Mouse (Mus musculus) kidney, embryonic 16.5 days (tissue): ENCODE results near the gene Irs2. TPM values are rescaled to one million over a fixed set of nuclear protein-coding genes. Genes with fewer than 3 reads are reported as not detected.

Source experiments
- ATAC-seq: fragments of 200-750 bp; cut with Nextera tagmentation; 2 replicates; pipeline ENCODE4 v1.8.0; 2017; ENCODE audit warnings: moderate TSS enrichment; ENCODE audit not compliant: low FRiP score, low TSS enrichment
- H3K27ac ChIP-seq: fragments of 300-500 bp; sonication (generic); 2 replicates; pipeline ENCODE4 v1.5.1; 2014; ENCODE audit warnings: low read length
- H3K27me3 ChIP-seq: fragments of 300-500 bp; sonication (generic); 2 replicates; pipeline ENCODE4 v1.6.1; 2014; ENCODE audit warnings: low read length, control low read depth, mixed read lengths; ENCODE audit not compliant: insufficient read depth
- H3K36me3 ChIP-seq: fragments of 300-500 bp; sonication (generic); 2 replicates; pipeline ENCODE4 v1.6.1; 2014; ENCODE audit warnings: low read length, control low read depth, mixed read lengths; ENCODE audit not compliant: insufficient read depth
- H3K4me1 ChIP-seq: fragments of 300-500 bp; sonication (generic); 2 replicates; pipeline ENCODE4 v1.6.1; 2014; ENCODE audit warnings: low read length, control low read depth, mixed read lengths; ENCODE audit not compliant: insufficient read depth
- H3K4me2 ChIP-seq: fragments of 300-500 bp; sonication (generic); replicated peaks from 2 replicates; pipeline ENCODE4 v1.6.1; 2014; ENCODE audit warnings: low read depth, low read length
- H3K4me3 ChIP-seq: fragments of 300-500 bp; sonication (generic); 2 replicates; pipeline ENCODE4 v1.5.1; 2014; ENCODE audit warnings: mild to moderate bottlenecking, low read length
- H3K9ac ChIP-seq: fragments of 300-500 bp; sonication (generic); replicated peaks from 2 replicates; pipeline ENCODE4 v1.6.1; 2014; ENCODE audit warnings: low read length
- H3K9me3 ChIP-seq: fragments of 300-500 bp; sonication (generic); 2 replicates; pipeline ENCODE4 v1.6.1; 2016; ENCODE audit warnings: low read length, control low read depth
- WGBS: fragments of 180-500 bp; shearing (Covaris S2); extraction: QIAGEN DNeasy Blood & Tissue Kit; methylation state at CpG from one replicate; pipeline ENCODE4 v1.1.7; 2014; 5-methylcytosine and 5-hydroxymethylcytosine counted together
- polyA plus RNA-seq: library from polyadenylated mRNA; unstranded; fragments of >200 nt; fragmentation: Nextera tagmentation; extraction: Ambion mirVana; gene quantifications from 2 replicates; pipeline ENCODE4 v1.2.1, GENCODE M21; 2015

The Irs2 gene
- polyA plus RNA-seq, 1 experiment from 2014 or later: 4.1 TPM

- Histone ChIP-seq H3K27ac (peak overlapping the region; percentile 85), H3K9me3 (no peaks in the 10 kb centered on the region), H3K27me3 (0 out of 2 replicates have a peak, but pooled peaks cover 10% of the 10 kb centered on the region), H3K4me1 (peaks cover 29% of the 10 kb centered on the region), H3K4me3 (peak overlapping the region; percentile 18), H3K4me2 (peak overlapping the region; percentile 49), H3K36me3 (no peaks in the 10 kb centered on the region), H3K9ac (peak overlapping the region; percentile 49)
- peak; percentile 94 for ATAC-seq
- 3% methylated on average over 23 of the region's 23 CpGs for WGBS
Observed at GRCm38 (mm10) chr8:10945939-10946740, 62.1 kb downstream of the Irs2 start.

DNA sequence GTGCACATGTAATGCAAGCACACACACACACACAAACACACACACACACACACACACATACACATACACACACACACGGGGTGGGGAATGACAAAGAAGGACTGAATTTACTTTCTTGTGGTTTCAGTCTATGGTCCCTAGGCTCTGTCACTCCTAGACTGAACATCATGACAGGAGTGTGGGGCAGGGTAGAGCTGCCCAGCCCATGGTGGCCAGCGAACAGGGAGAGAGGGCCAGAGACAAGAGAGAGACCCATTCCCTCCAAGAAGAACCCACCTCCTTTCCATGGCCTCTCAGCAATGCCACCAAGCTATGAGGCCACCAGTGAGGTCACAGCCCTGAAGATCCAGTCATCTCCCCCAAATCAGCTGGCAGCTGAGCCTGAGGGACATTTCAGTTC is 62.8 kb downstream of the Irs2 start:
- no peak; the same call in 1 of the 2 replicates for ATAC-seq
- 50% methylated on average over 2 of the region's 2 CpGs for WGBS

GRCm38 (mm10) chr8:10943314-10944060 is 64.8 kb downstream of the Irs2 start:
- Histone ChIP-seq H3K4me2 (no peak overlapping the region), H3K4me3 (no peak overlapping the region), H3K27me3 (0 out of 2 replicates have a peak, but pooled peaks cover 10% of the 10 kb centered on the region), H3K4me1 (peaks cover 44% of the 10 kb centered on the region), H3K9ac (no peak overlapping the region), H3K27ac (no peak overlapping the region), H3K36me3 (no peaks in the 10 kb centered on the region), H3K9me3 (no peaks in the 10 kb centered on the region)
- ATAC-seq: no peak
- 68% methylated on average over 9 of the region's 9 CpGs for WGBS

More for the DNA sequence above, 62.8 kb downstream of the Irs2 start:
- H3K4me2 ChIP-seq: peak overlapping the region; percentile 20; the same call in 1 of the 2 replicates
- H3K27me3 ChIP-seq: 0 out of 2 replicates have a peak, but pooled peaks cover 10% of the 10 kb centered on the region
- H3K4me1 ChIP-seq: peaks cover 29% of the 10 kb centered on the region
- H3K36me3 ChIP-seq: no peaks in the 10 kb centered on the region
- H3K9me3 ChIP-seq: no peaks in the 10 kb centered on the region
- no peak overlapping the region for H3K4me3 ChIP-seq
- H3K9ac ChIP-seq: peak overlapping the region; percentile 49; the same call in 1 of the 2 replicates
- peak overlapping the region; percentile 85 for H3K27ac ChIP-seq

DNA sequence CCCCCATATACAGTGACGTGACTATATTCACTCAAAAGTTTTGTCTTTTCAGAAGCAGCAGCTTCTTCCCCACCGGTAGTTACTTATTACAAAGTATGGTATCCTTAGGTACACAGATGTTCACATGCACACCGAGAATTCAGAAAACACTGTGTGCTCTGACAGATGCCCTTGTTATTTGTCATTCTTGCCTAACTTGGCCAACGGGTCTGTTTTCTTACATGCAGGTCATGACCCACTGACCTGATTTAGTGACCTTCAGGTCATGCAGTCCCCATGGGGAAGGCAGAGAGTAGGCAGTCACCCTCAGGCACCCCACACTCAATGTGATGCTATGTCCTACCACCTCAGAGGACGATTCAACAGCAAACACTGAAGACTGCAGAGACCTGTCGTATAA is 68.4 kb downstream of the Irs2 start:
- Histone ChIP-seq H3K27ac (no peak overlapping the region), H3K9ac (no peak overlapping the region), H3K4me3 (no peak overlapping the region), H3K9me3 (no peaks in the 10 kb centered on the region), H3K36me3 (no peaks in the 10 kb centered on the region), H3K27me3 (0 out of 2 replicates have a peak, but pooled peaks cover 10% of the 10 kb centered on the region), H3K4me1 (peaks cover 40% of the 10 kb centered on the region), H3K4me2 (no peak overlapping the region)
- no peak for ATAC-seq
- WGBS: 46% methylated on average over 6 of the region's 6 CpGs

DNA sequence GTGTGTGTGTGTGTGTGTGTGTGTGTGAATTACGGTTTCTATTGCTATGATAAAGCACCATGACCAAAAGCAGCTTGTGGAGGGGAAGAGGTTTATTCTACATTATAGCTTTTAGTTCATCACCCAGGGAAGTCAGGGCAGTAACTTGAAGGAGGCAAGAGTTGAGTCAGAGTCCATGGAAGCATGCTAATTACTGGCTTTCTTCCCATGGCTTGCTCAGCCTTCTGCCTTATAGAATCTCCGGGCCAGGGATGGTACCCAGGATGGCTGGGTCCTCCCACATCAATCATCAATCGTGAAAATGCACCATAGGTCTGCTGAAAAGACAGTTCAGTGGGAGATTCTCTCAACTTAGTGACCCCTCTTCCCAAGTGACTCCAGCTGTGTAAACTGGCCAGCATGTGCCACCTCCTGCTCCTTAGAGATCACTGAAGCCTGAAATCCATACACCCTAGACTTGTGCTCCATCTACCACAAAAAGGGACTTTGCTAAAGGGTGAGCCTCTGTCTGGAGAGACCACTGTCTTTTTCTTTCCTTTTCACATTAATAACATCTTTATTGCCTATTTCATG is 69.0 kb downstream of the Irs2 start:
- Histone ChIP-seq H3K4me2 (no peak overlapping the region), H3K4me3 (no peak overlapping the region), H3K9ac (no peak overlapping the region), H3K36me3 (no peaks in the 10 kb centered on the region), H3K27me3 (0 out of 2 replicates have a peak, but pooled peaks cover 10% of the 10 kb centered on the region), H3K9me3 (no peaks in the 10 kb centered on the region), H3K27ac (no peak overlapping the region), H3K4me1 (peaks cover 42% of the 10 kb centered on the region)
- 34% methylated on average over 3 of the region's 3 CpGs for WGBS
- ATAC-seq: no peak; the same call in 1 of the 2 replicates

DNA sequence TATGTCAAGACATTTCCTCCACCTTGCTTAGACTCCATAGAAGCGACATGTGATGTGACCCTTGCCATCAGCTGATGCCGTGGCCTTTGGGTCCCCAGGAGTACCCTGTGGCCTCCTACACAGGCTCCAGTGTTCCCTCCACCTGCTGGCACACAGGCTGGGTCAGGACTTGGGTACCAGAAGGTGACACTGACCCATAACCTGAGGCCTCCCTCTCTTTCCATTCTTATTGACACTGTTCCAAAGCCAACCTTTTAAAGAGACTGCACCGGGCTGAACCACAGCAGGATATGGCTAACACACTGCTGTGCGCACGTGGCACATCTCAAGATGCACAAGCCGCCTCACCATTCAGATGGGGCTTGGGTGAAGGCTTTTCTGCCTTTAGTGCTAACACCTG is 70.0 kb downstream of the Irs2 start:
- Histone ChIP-seq H3K27me3 (0 out of 2 replicates have a peak, but pooled peaks cover 8% of the 10 kb centered on the region), H3K27ac (no peak overlapping the region), H3K9me3 (no peaks in the 10 kb centered on the region), H3K9ac (no peak overlapping the region), H3K4me2 (no peak overlapping the region), H3K4me3 (no peak overlapping the region), H3K4me1 (peaks cover 38% of the 10 kb centered on the region), H3K36me3 (no peaks in the 10 kb centered on the region)
- no peak for ATAC-seq
- WGBS: 78% methylated on average over 6 of the region's 6 CpGs

- Histone ChIP-seq H3K27ac (peak overlapping the region; percentile 77), H3K36me3 (no peaks in the 10 kb centered on the region), H3K4me3 (no peak overlapping the region), H3K4me1 (peaks cover 38% of the 10 kb centered on the region), H3K4me2 (no peak overlapping the region), H3K27me3 (no peaks in the 10 kb centered on the region), H3K9me3 (no peaks in the 10 kb centered on the region), H3K9ac (no peak overlapping the region)
- 58% methylated on average over 9 of the region's 9 CpGs for WGBS
- ATAC-seq: peak; percentile 72; the same call in 1 of the 2 replicates
Observed at GRCm38 (mm10) chr8:10936646-10937045, 71.6 kb downstream of the Irs2 start.

DNA sequence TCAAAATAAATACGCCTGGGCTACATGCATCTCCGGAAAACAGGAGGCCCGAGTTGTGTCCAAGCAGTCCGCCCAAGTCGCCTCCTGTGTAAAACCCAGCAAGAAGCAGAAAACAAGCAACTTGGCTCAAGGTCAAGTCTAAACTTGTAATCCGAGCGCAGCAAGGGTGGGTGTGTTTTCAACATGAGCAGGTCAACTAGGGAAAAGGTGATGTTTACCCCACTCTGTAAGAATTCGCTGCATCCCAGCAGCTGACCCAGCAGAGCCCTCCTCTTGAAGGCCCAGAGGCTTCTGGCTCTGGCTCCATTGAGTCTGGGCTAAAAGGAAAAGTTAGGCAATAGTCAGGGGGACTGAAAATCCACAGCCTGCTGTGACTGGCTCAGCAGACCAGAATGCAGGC is 73.0 kb downstream of the Irs2 start:
- H3K4me1 ChIP-seq: peaks cover 37% of the 10 kb centered on the region
- ATAC-seq: no peak
- H3K9ac ChIP-seq: no peak overlapping the region; the same call in 1 of the 2 replicates
- 0 out of 2 replicates have a peak, but pooled peaks cover 3% of the 10 kb centered on the region for H3K27me3 ChIP-seq
- H3K4me3 ChIP-seq: no peak overlapping the region
- H3K27ac ChIP-seq: peak overlapping the region; percentile 77; the same call in 1 of the 2 replicates
- H3K4me2 ChIP-seq: no peak overlapping the region
- H3K9me3 ChIP-seq: no peaks in the 10 kb centered on the region
- no peaks in the 10 kb centered on the region for H3K36me3 ChIP-seq
- whole genome bisulfite sequencing: 46% methylated on average over 8 of the region's 8 CpGs
